Mouse (Mus musculus): Measurements from ENCODE around the gene Ccnq. TPM values are rescaled to one million over a fixed set of nuclear protein-coding genes. Genes with fewer than 3 reads are reported as not detected.

The Ccnq gene
- polyA plus RNA-seq, 1 experiment from 2014 or later, result 50.8 TPM

Small RNA genes within 50 kb of the gene (microRNA-seq; reads per million reads assigned to microRNA genes)
- gene Gm23840, result not detected

Other genes starting within 250 kb of the Ccnq start
- not detected in 2 replicates for gene Sebox, start 248.3 kb downstream of the Ccnq start, polyA plus RNA-seq (2014; fragmentation: Nextera tagmentation; extraction: Ambion mirVana)
- 61.2 and 63.6 TPM in 2 replicates for gene Tmem199, start 239.6 kb downstream of the Ccnq start, polyA plus RNA-seq (2014; fragmentation: Nextera tagmentation; extraction: Ambion mirVana)
- 122 and 161 TPM in 2 replicates for gene Poldip2, start 239.5 kb downstream of the Ccnq start, polyA plus RNA-seq (2014; fragmentation: Nextera tagmentation; extraction: Ambion mirVana)
- gene Tnfaip1, start 215.4 kb downstream of the Ccnq start, polyA plus RNA-seq (2014; fragmentation: Nextera tagmentation; extraction: Ambion mirVana), result 77.1 and 88.9 TPM in 2 replicates
- gene Ift20, start 215.4 kb downstream of the Ccnq start, polyA plus RNA-seq (2014; fragmentation: Nextera tagmentation; extraction: Ambion mirVana), result 125 and 126 TPM in 2 replicates
- gene Tmem97, start 201.0 kb downstream of the Ccnq start, polyA plus RNA-seq (2014; fragmentation: Nextera tagmentation; extraction: Ambion mirVana), result 91.1 and 103 TPM in 2 replicates
- gene Nlk, start 54.4 kb downstream of the Ccnq start, polyA plus RNA-seq (2014; fragmentation: Nextera tagmentation; extraction: Ambion mirVana), result 18.3 and 23.3 TPM in 2 replicates
- 23.3 and 25.5 TPM in 2 replicates for gene Lyrm9, start 74.9 kb upstream of the Ccnq start, polyA plus RNA-seq (2014; fragmentation: Nextera tagmentation; extraction: Ambion mirVana)
- 1.1 and 1.7 TPM in 2 replicates for gene Nos2, start 169.1 kb upstream of the Ccnq start, polyA plus RNA-seq (2014; fragmentation: Nextera tagmentation; extraction: Ambion mirVana)
- gene Lgals9, start 233.2 kb upstream of the Ccnq start, polyA plus RNA-seq (2014; fragmentation: Nextera tagmentation; extraction: Ambion mirVana), result 24.6 and 26.4 TPM in 2 replicates

All from kidney, embryonic 14.5 days (tissue).